Mouse (Mus musculus): Measurements from ENCODE around the gene Rhot2.

Gene Rhot2

GRCm38 (mm10) chr17:25844396-25844901 is at the start of gene Rhot2:
TSS of gene Rhot2 (minus strand) at chr17:25844851.
- peak; percentile 97 for DNase-seq

GRCm38 (mm10) chr17:25893975-25894617 is 49.4 kb upstream of the Rhot2 start:
- DNase-seq: peak; percentile 88

GRCm38 (mm10) chr17:25888837-25889236 is 44.2 kb upstream of the Rhot2 start:
- no peak for DNase-seq

- DNase-seq: no peak
Measured at GRCm38 (mm10) chr17:25887467-25887866, 42.8 kb upstream of the Rhot2 start.

- no peak for DNase-seq
Measured at GRCm38 (mm10) chr17:25886806-25887205, 42.2 kb upstream of the Rhot2 start.

- DNase-seq: peak; percentile 62
Measured at GRCm38 (mm10) chr17:25885636-25886035, 41.0 kb upstream of the Rhot2 start.

- DNase-seq: no peak
Measured at GRCm38 (mm10) chr17:25883824-25884223, 39.2 kb upstream of the Rhot2 start.

- no peak for DNase-seq
Measured at GRCm38 (mm10) chr17:25883268-25883667, 38.6 kb upstream of the Rhot2 start.

DNA sequence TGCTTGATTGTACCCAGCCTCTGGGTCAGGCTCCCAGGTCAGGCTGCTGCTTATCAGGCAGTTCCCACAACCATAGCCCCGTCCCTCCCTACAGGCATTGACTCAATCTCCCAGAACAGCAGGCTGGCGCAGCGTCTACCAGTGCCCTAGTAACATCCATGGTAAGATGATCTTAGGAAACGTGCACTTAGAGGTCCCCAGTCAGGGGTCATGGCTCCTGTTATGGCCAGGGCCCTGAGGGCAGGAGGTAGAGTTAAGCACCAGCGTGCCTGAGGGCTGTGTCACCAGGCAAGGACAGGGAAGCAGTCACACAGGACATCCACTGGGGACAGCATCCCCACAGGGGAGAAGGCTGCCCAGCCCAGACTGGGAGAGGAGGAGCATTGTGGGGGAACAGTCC is 37.7 kb upstream of the Rhot2 start:
- DNase-seq: no peak

DNA sequence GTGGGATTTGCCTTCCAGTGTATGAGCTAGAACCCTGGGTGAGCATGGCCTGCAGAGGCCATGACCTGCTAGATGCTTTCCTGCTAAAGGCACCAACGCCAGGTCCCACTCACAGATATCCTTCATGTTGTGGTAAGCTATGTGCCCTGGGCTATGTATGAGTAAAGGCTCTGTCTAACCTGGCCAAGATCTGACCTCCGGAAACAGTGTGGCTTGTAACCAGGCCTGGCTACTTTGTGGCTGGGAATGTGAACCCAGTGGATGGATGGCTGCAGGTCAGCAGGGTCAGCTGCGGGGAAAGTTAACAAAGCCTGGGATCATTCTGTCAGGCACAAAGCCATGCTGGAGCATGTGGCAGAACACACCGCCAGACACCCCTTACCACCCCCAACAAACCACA is 37.0 kb upstream of the Rhot2 start:
- no peak for DNase-seq

- no peak for DNase-seq
Measured at GRCm38 (mm10) chr17:25880913-25881641, 36.4 kb upstream of the Rhot2 start.

GRCm38 (mm10) chr17:25880196-25880910 is 35.7 kb upstream of the Rhot2 start, which contains the start of gene Wfikkn1:
TSS of gene Wfikkn1 (minus strand) at chr17:25880858.
- DNase-seq: no peak

DNA sequence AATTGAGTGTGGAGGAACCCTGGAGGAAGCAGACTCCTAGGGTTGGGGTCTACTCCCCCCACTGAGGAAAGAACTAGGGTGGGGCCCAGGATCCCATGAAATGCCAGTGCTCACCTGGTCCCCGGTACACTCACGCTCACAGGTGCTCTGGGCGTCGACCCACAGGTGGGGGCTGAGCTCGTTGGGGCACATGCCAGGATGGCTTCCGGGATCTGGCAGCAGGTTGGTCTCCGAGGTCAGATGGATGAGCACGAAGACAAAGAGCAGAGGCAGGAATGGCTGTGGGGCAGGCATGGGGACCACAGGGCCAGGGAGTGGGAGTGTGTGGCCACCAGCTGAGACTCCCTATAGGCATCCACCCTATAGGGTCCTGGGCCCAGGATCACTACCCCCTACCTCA is 35.1 kb upstream of the Rhot2 start:
- no peak for DNase-seq

- no peak for DNase-seq
Measured at GRCm38 (mm10) chr17:25879261-25879660, 34.6 kb upstream of the Rhot2 start.

DNA sequence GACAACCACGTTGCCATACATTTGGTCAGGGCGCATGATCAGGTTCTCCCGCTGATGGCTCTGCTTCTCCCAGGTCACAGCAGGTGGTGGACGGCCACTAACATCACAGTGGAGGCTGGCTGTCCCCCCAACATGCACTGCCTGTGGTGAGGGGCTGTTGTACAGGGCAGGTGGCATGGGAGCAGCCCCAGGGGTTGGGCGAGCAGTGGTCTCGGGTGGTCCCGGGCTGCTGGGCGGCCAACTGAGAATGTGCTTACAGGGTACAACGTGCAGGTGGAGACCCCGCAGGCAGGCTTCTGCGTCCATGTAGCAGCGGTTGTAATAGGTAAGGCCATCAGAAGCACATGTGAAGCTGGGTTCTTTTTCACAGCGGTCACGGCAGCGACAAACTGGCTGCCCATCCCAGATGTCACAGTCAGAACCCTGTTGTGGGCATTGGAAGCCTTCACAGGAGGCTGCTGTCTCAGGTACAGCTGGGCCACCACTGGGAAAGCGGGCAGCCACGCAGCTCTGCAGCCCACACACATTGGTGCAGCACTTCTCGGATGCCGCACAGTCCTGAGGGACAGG is 34.0 kb upstream of the Rhot2 start:
- DNase-seq: no peak

DNA sequence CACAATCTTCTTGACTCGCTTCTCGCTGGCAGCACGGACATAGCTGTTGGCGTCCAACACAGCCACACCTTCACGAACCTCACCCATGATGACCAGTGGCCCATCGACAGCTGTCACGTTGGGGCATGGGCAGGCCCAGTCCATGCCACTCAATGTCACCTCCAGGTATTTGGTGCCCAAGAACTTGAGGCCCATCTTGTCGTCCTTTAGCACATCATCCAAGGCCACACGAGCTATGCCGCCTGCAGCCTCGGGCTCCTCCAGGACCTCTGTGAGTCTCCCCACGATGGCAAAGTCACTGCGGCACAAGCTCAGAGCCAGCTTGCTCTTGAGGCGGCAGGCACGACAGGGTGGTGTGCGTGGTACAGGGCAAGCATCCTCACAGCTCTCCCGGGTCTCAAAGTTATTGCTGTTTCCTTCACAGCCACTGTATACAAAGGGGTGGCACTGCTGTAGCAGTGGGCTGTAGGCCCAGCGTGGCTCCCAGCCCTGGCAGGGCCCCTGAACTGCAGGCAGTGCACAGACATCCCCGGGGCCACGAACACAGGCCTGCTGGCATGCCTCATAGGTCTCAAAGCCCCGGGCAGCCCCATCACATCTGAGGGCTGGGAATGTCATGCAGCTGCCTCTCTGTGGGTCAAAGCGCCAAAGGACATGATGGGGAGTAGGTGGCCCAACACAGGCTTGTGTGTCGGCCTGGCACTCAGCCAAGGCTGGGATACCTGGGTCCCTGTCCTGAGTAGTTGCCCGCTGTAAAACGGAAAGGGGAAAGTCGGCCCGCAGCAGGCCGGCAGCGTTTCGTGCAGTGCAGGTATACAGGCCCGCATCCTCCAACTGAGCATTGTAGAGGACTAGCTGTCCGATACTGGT is 33.3 kb upstream of the Rhot2 start:
- DNase-seq: no peak

DNA sequence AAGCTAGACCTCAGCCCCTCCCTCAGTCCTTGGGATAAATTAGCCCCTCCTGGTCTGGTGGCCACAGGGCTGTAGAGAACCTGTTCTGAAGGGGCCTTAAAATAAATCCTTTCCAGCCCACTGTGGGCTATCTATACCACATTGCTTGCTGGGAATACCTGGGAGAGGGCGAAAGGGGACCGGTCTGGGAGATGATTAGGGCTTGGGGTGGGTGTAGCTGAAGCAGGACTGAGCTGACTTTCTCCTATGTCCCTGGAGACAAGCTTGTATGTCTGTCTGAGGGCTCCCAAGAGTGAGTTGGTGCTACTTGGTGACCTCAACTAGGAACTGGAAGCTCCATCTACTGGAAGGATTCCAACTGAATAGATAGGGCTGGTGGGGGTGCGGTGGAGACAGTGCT is 32.4 kb upstream of the Rhot2 start:
- DNase-seq: no peak

DNA sequence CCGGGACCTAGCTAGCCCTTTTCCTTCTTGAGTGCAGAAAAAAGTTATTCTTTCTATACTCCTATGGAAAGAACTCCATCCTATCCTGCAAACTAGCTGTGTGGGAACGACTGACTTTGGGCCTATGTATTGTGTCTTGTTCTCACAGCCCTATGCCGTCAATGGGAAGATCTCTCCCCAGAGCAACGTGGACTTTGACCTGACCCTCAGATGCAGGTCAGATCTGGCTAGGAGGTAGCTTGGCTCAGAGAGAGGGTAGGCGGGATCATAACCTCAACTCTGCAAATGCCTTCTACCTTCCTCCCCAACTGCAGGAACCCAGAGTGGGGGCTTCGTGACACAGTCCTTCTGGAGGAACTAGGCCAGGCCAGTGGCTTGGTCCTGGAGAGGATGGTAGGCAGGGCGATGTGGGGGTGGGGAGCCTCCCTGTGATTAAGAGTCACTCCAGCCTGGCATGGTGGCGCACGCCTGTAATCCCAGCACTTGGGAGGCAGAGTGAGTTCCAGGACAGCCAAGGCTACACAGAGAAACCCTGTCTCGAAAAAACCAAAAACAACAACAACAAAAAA is 31.8 kb upstream of the Rhot2 start:
- DNase-seq: no peak

DNA sequence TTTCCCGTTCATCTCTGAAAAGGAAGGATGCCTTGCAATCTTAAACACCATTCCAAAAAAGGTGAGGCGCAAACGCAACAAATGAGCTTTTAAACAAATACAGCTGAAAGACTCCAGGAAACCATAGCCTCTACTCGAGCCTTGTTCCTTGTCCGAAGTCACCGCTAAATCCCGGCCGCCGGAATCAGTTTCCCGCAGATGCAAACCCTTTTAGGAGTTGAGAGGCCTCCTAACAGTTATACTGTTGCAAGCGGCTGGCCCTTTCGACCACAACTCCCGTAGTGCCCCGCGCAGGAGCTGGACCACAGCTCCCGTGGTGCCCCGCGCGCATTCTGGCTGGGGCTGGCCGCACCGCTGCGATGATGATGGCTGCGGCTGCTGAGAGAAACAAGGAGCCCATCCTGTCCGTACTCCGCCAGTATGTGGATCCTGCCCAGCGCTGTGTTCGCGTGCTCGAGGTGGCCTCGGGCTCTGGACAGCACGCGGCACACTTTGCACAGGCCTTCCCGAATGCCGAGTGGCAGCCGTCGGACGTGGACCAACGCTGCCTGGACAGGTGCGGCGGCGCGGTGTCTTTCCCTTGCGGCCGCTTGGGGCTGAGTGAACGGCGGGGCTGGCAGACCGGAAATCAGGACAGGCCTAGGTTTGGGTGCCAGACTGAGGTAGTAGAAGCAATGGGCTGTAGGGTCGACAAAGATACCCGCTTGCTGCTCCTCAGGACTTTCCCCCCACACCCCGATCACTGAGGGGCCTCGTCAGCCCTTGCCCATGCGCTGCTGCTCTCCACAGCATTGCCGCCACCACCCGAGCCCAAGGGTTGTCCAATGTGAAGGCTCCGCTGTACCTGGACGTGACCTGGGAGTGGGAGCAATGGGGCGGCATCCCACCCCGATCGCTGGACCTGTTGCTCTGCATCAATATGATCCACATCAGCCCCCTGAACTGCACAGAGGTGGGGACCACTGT is 30.8 kb upstream of the Rhot2 start:
- DNase-seq: peak; percentile 92

GRCm38 (mm10) chr17:25874721-25875170 is 30.1 kb upstream of the Rhot2 start, which contains the start of gene Mettl26:
TSS of gene Mettl26 (plus strand) at chr17:25875074.
- DNase-seq: peak; percentile 91

Data from retina, postnatal 1 day (tissue).